Mouse (Mus musculus): ENCODE data around the gene Tfec.

- TF ChIP-seq TAL1 (IDR thresholded peaks at IDR 0.05; ENCODE audit: low read length) (no peak), GATA1 (IDR thresholded peaks at IDR 0.05; ENCODE audit: low read length) (no peak)
These were observed 29.9 kb downstream of the Tfec start for GRCm38 (mm10) chr6:16868314-16868713.
